Mouse (Mus musculus) liver, adult (tissue): ENCODE results near the gene Srp54a.
"Not testable (repeated sequence)": the region's sequence is repeated elsewhere in the genome, so short reads cannot be mapped to it uniquely, and the experiment has no call there.

Experiments
- GATA4 ChIP-seq: IDR thresholded peaks from 2 replicates; pipeline ENCODE4 v1.6.1; 2014; ENCODE audit warnings: mild to moderate bottlenecking, low read length; ENCODE audit not compliant: insufficient replicate concordance

Gene Srp54a

GRCm38 (mm10) chr12:55073686-55074085, 6.4 kb upstream of the Srp54a start:
- no peak for TF ChIP-seq GATA4

GRCm38 (mm10) chr12:55075296-55075695, 4.8 kb upstream of the Srp54a start:
- no peak for TF ChIP-seq GATA4

- TF ChIP-seq GATA4: not testable (repeated sequence)
These were observed 44.2 kb downstream of the Srp54a start, which contains the start of gene Fam177a for GRCm38 (mm10) chr12:55124242-55124641. Gene Fam177a (plus strand): TSS chr12:55124469.

GRCm38 (mm10) chr12:55154559-55155448, 74.7 kb downstream of the Srp54a start, which contains the start of gene Srp54b:
Gene Srp54b (plus strand): TSS chr12:55155104.
- not testable (repeated sequence) for TF ChIP-seq GATA4
